26 mouse cellular contexts compared by ENCODE assay signal in the genomic region with DNA sequence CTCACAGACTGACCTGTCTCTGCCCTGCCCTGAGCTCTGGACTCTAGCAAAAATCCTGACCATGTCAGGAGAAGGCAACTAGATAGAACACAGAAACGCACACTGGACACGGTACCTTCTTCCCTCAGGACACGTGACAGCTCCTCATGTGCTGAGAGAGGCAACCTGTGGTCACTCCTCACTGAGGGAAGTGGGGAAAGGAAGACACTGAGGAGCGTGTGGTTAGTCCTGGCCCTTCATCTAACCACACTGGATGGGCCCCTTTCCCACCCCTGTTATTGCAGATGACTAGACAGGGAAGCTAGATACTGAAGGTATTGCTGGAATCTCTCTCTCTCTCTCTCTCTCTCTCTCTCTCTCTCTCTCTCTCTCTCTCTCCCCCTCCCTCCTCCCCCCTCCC. TPM values are rescaled to one million over a fixed set of nuclear protein-coding genes. Genes with fewer than 3 reads are reported as not detected.
DNase-seq lines count a peak whose midpoint lies in the region; ATAC-seq and TF ChIP-seq lines count a peak whose summit lies in the region.
"Had no signal": no experiment of that assay in that cellular context is flagged by ENCODE, and none has a peak within 500 bp of the region (broad histone marks: within the 10 kb centered on the region; RNA-seq: fewer than 3 reads in every experiment).

No protein-coding gene starts in this region.

- no peak overlapping the region for H3K4me3 ChIP-seq in MEL (ENCODE audit: control insufficient read depth in 1 of 2, insufficient read depth in 1 of 2, low read depth in 2 of 2, low read length in 2 of 2)
- no peak overlapping the region for H3K4me3 ChIP-seq in embryonic facial prominence, embryonic 10.5 days
- H3K4me3 ChIP-seq: heart, embryonic 13.5 days; limb, embryonic 12.5 days; lung, embryonic 15.5 days; midbrain, embryonic 15.5 days; neural tube, embryonic 15.5 days had no signal

- TF ChIP-seq RAD21 in MEL (IDR thresholded peaks at IDR 0.05; ENCODE audit: low read depth, low read length): no peak

- TF ChIP-seq CTCF in MEL (IDR thresholded peaks at IDR 0.05 in 2 of 3, conservative IDR thresholded peaks at IDR 0.05 in 1 of 3; ENCODE audit: control insufficient read depth in 1 of 3, insufficient read depth in 1 of 3, low read depth in 2 of 3, low read length in 3 of 3, poor library complexity in 1 of 3, severe bottlenecking in 1 of 3): no peak

- no peak for TF ChIP-seq POLR2A in MEL (IDR thresholded peaks at IDR 0.05; ENCODE audit: control insufficient read depth in 1 of 2, insufficient read depth in 1 of 2, low read depth in 1 of 2, low read length in 2 of 2, poor library complexity in 1 of 2)

- no peaks in the 10 kb centered on the region for H3K27me3 ChIP-seq in MEL (ENCODE audit: control insufficient read depth in 1 of 2, insufficient read depth in 2 of 2, low read length in 2 of 2)
- no peaks in the 10 kb centered on the region for H3K27me3 ChIP-seq in embryonic facial prominence, embryonic 10.5 days (replicated peaks; ENCODE audit: low read depth, poor library complexity, severe bottlenecking)
- H3K27me3 ChIP-seq: lung, embryonic 15.5 days; midbrain, embryonic 15.5 days; neural tube, embryonic 15.5 days had no signal

- H3K27ac ChIP-seq in MEL (ENCODE audit: control insufficient read depth, low read depth, low read length): no peak overlapping the region
- H3K27ac ChIP-seq in embryonic facial prominence, embryonic 10.5 days (replicated peaks): no peak overlapping the region
- H3K27ac ChIP-seq: heart, embryonic 13.5 days; limb, embryonic 12.5 days; lung, embryonic 15.5 days; midbrain, embryonic 15.5 days; neural tube, embryonic 15.5 days had no signal

- no peaks in the 10 kb centered on the region for H3K9me3 ChIP-seq in MEL (replicated peaks; ENCODE audit: insufficient read depth, low read length)
- no peaks in the 10 kb centered on the region for H3K9me3 ChIP-seq in embryonic facial prominence, embryonic 10.5 days
- H3K9me3 ChIP-seq: heart, embryonic 13.5 days; limb, embryonic 12.5 days; lung, embryonic 15.5 days; midbrain, embryonic 15.5 days; neural tube, embryonic 15.5 days had no signal

- H3K9ac ChIP-seq in MEL (ENCODE audit: control insufficient read depth, low read depth, low read length, poor library complexity, severe bottlenecking): no peak overlapping the region
- H3K9ac ChIP-seq: heart, embryonic 13.5 days; limb, embryonic 12.5 days; lung, embryonic 15.5 days; midbrain, embryonic 15.5 days; neural tube, embryonic 15.5 days had no signal

- ATAC-seq in granulocyte monocyte progenitor cell, adult 5-6 weeks (replicated peaks; ENCODE audit: poor library complexity, severe bottlenecking): peak; percentile 97
- peak; percentile 22; the same call in 1 of the 2 replicates for ATAC-seq in neutrophil, adult 5-6 weeks (ENCODE audit: extremely low read depth, insufficient number of reproducible peaks, low FRiP score, poor library complexity, severe bottlenecking)
- ATAC-seq: forebrain, embryonic 14.5 days; hindbrain, embryonic 16.5 days; midbrain, embryonic 15.5 days had no signal

- no peaks in the 10 kb centered on the region for H3K79me2 ChIP-seq in MEL (ENCODE audit: control insufficient read depth, insufficient read depth, low read length, poor library complexity)

- peaks cover 0 to 9% of the 10 kb centered on the region in 2 experiments; a peak in 2 of 4 replicates for H3K36me3 ChIP-seq in MEL (ENCODE audit: control insufficient read depth in 1 of 2, insufficient read depth in 2 of 2, low read length in 2 of 2)
- H3K36me3 ChIP-seq in embryonic facial prominence, embryonic 10.5 days (replicated peaks): no peaks in the 10 kb centered on the region
- H3K36me3 ChIP-seq: heart, embryonic 13.5 days; limb, embryonic 12.5 days; lung, embryonic 15.5 days; midbrain, embryonic 15.5 days; neural tube, embryonic 15.5 days had no signal

- DNase-seq in 416B (ENCODE audit: low read depth): peak; percentile 75
- DNase-seq in MEL (ENCODE audit: low read depth, low spot score): peak; percentile 49
- no peak for DNase-seq in gastrocnemius, adult 8-10 months (ENCODE audit: low spot score in 2 of 2)
- DNase-seq in lung, postnatal 4 days: no peak
- no peak for DNase-seq in embryonic facial prominence, embryonic 10.5 days (ENCODE audit: low spot score)
- DNase-seq: adrenal gland, postnatal 25 days; B cell, adult 2 months; cerebellum, adult 11-12 months; cerebellum, postnatal 14 days; gastrocnemius, postnatal 36 days; heart, postnatal 14 days; kidney, adult 18-20 months; kidney, postnatal 14 days; layer of hippocampus, adult 9-11 months; right cerebral cortex, postnatal 4 days; thymus, adult 2 months; thymus, postnatal 36 days had no signal

- H3K4me1 ChIP-seq in MEL (ENCODE audit: control insufficient read depth in 1 of 2, insufficient read depth in 2 of 2, low read length in 2 of 2): peaks cover 4 to 19% of the 10 kb centered on the region in 2 experiments
- H3K4me1 ChIP-seq in embryonic facial prominence, embryonic 10.5 days: peaks cover 4% of the 10 kb centered on the region; the same call in 1 of the 2 replicates
- H3K4me1 ChIP-seq: lung, embryonic 15.5 days; midbrain, embryonic 15.5 days; neural tube, embryonic 15.5 days had no signal

- TF ChIP-seq EP300 in MEL (IDR thresholded peaks at IDR 0.05; ENCODE audit: low read depth in 1 of 2, low read length in 2 of 2): no peak

- WGBS in embryonic facial prominence, embryonic 10.5 days: 82% methylated on average over 4 of the region's 4 CpGs

TF ChIP-seq in MEL, 35 proteins besides CTCF, POLR2A, EP300 and RAD21:
- no peak for TF ChIP-seq MAZ (IDR thresholded peaks at IDR 0.05; ENCODE audit: low read depth, low read length)
- TF ChIP-seq MAX (IDR thresholded peaks at IDR 0.05; ENCODE audit: low read length): 0 out of 2 replicates have a peak, but pooled peaks have one; percentile 36
- no peak for TF ChIP-seq MYC (IDR thresholded peaks at IDR 0.05; ENCODE audit: low read depth, low read length)
- TF ChIP-seq SMC3 (IDR thresholded peaks at IDR 0.05; ENCODE audit: low read depth, low read length): no peak
- no peak for TF ChIP-seq NELFE (IDR thresholded peaks at IDR 0.05; ENCODE audit: low read depth, low read length)
- TF ChIP-seq JUND (IDR thresholded peaks at IDR 0.05; ENCODE audit: low read depth, low read length): 0 out of 2 replicates have a peak, but pooled peaks have one; percentile 43
- no peak for TF ChIP-seq GABPA (IDR thresholded peaks at IDR 0.05; ENCODE audit: low read depth, low read length)
- no peak for TF ChIP-seq ETS1 (IDR thresholded peaks at IDR 0.05; ENCODE audit: low read depth, low read length)
- no peak for TF ChIP-seq CHD2 (IDR thresholded peaks at IDR 0.05; ENCODE audit: low read length)
- TF ChIP-seq SIN3A (IDR thresholded peaks at IDR 0.05; ENCODE audit: low read length): 0 out of 2 replicates have a peak, but pooled peaks have one; percentile 17
- TF ChIP-seq POLR2AphosphoS5 (IDR thresholded peaks at IDR 0.05; ENCODE audit: borderline replicate concordance, low read depth, low read length): no peak
- TF ChIP-seq USF1 (IDR thresholded peaks at IDR 0.05; ENCODE audit: low read depth, low read length): peak; percentile 78
- TF ChIP-seq RCOR1 (IDR thresholded peaks at IDR 0.05; ENCODE audit: low read depth, low read length): no peak
- TF ChIP-seq BHLHE40 (IDR thresholded peaks at IDR 0.05; ENCODE audit: borderline replicate concordance, low read depth, low read length): peak; percentile 47; the same call in 1 of the 2 replicates
- no peak for TF ChIP-seq MEF2A (IDR thresholded peaks at IDR 0.05; ENCODE audit: extremely low read depth, insufficient replicate concordance, low read depth, low read length, poor library complexity, severe bottlenecking)
- TF ChIP-seq E2F4 (IDR thresholded peaks at IDR 0.05; ENCODE audit: borderline replicate concordance, low read depth, low read length): no peak

RNA-seq across cellular contexts. Expression of a gene that starts 14.9 kb away (rescaled TPM):
- not detected in 2 replicates for total RNA-seq in MEL (2012; rRNA removed)
- polyA plus RNA-seq in MEL (2012; ENCODE audit: insufficient read depth in 1 of 2, insufficient read length in 2 of 2, low read depth in 1 of 2, low replicate concordance in 2 of 2, missing spikeins in 1 of 2): under 1 TPM in 1 of 2 experiments, not detected in 1; 0.04 TPM
- total RNA-seq in granulocyte monocyte progenitor cell, adult 5-6 weeks (2014; fragmentation: Nextera tagmentation): not detected in 2 replicates
- total RNA-seq in granulocyte monocyte progenitor cell, adult 5-6 weeks (2017): not detected in 2 replicates
- 0.12 TPM in 1 of 2 replicates, not detected in the other for total RNA-seq in neutrophil, adult 5-6 weeks (2017)
- 10 to 100 TPM; 81.6 to 86.2 (median 81.9) TPM for total RNA-seq in gastrocnemius, adult 8-10 months (2022)
- 2.7 and 2.8 TPM in 2 replicates for polyA plus RNA-seq in embryonic facial prominence, embryonic 10.5 days (2016; fragmentation: Nextera tagmentation; extraction: Ambion mirVana)

RNA-seq across cellular contexts. Expression of a gene that starts 24.6 kb away (rescaled TPM):
- total RNA-seq in MEL (2012; rRNA removed): 23.2 and 30.5 TPM in 2 replicates
- polyA plus RNA-seq in MEL (2012; ENCODE audit: insufficient read depth in 1 of 2, insufficient read length in 2 of 2, low read depth in 1 of 2, low replicate concordance in 2 of 2, missing spikeins in 1 of 2): 10 to 100 TPM in 1 of 2 experiments, not detected in 1; 69.8 TPM
- 52.5 and 96.9 TPM in 2 replicates for total RNA-seq in granulocyte monocyte progenitor cell, adult 5-6 weeks (2014; fragmentation: Nextera tagmentation)
- total RNA-seq in granulocyte monocyte progenitor cell, adult 5-6 weeks (2017): 44.6 and 48.6 TPM in 2 replicates
- 64.2 and 88.4 TPM in 2 replicates for total RNA-seq in neutrophil, adult 5-6 weeks (2017)
- total RNA-seq in gastrocnemius, adult 8-10 months (2022): 10 to 100 TPM; 15.4 to 22.5 (median 19.0) TPM
- 26.6 and 28.0 TPM in 2 replicates for polyA plus RNA-seq in embryonic facial prominence, embryonic 10.5 days (2016; fragmentation: Nextera tagmentation; extraction: Ambion mirVana)

RNA-seq across cellular contexts. Expression of a gene that starts 53.1 kb away (rescaled TPM):
- 14.5 and 15.8 TPM in 2 replicates for total RNA-seq in MEL (2012; rRNA removed)
- polyA plus RNA-seq in MEL (2012; ENCODE audit: insufficient read depth in 1 of 2, insufficient read length in 2 of 2, low read depth in 1 of 2, low replicate concordance in 2 of 2, missing spikeins in 1 of 2): 10 to 100 TPM in 1 of 2 experiments, not detected in 1; 51.8 TPM
- total RNA-seq in granulocyte monocyte progenitor cell, adult 5-6 weeks (2014; fragmentation: Nextera tagmentation): 24.3 and 26.4 TPM in 2 replicates
- total RNA-seq in granulocyte monocyte progenitor cell, adult 5-6 weeks (2017): 22.3 and 22.4 TPM in 2 replicates
- 105 and 113 TPM in 2 replicates for total RNA-seq in neutrophil, adult 5-6 weeks (2017)
- 100 to 1,000 TPM; 121 to 134 (median 131) TPM for total RNA-seq in gastrocnemius, adult 8-10 months (2022)
- 31.6 and 35.0 TPM in 2 replicates for polyA plus RNA-seq in embryonic facial prominence, embryonic 10.5 days (2016; fragmentation: Nextera tagmentation; extraction: Ambion mirVana)

Comparison
In these comparisons a context has a peak if more than half of its experiments do, and no peak if none do; other contexts are left out.
1. DNase-seq: peak in 416B (single experiment) and MEL (single experiment); none in gastrocnemius, adult 8-10 months (0 of 2), lung, postnatal 4 days (0 of 2) and embryonic facial prominence, embryonic 10.5 days (single experiment).
2. RNA of a gene that starts 14.9 kb away (total RNA-seq): 81.6 to 86.2 TPM in gastrocnemius, adult 8-10 months; 0.12 TPM in neutrophil, adult 5-6 weeks, not detected in MEL and not detected in granulocyte monocyte progenitor cell, adult 5-6 weeks; every median in the first group is over 10 times any median in the second.